Mouse (Mus musculus) MEL (cell line): Measurements from ENCODE around the gene Slu7. TPM values are rescaled to one million over a fixed set of nuclear protein-coding genes. Genes with fewer than 3 reads are reported as not detected.

ENCODE experiments used
- DNase-seq: peaks from one replicate; pipeline ENCODE4 v3.0.0; 2011; ENCODE audit warnings: low read depth, low spot score
- H3K27ac ChIP-seq: 2 replicates; pipeline ENCODE4 v1.5.1; 2012; ENCODE audit warnings: low read depth, mild to moderate bottlenecking, control low read depth, low read length, moderate library complexity; ENCODE audit not compliant: control insufficient read depth
- H3K27me3 ChIP-seq, 2 experiments: fragments of 150-350 bp in 1 of 2; sonication (generic) in 1 of 2; 2 replicates each; pipeline ENCODE4 v1.6.1; 2012; ENCODE audit warnings: low read length in 2 of 2, mild to moderate bottlenecking in 2 of 2, improper control_type of control experiment in 1 of 2, moderate library complexity in 1 of 2; ENCODE audit not compliant: insufficient read depth in 2 of 2, control insufficient read depth in 1 of 2
- H3K36me3 ChIP-seq, 2 experiments: 2 replicates each; pipeline ENCODE4 v1.6.1; 2012 to 2014; ENCODE audit warnings: low read length in 2 of 2, improper control_type of control experiment in 1 of 2, inconsistent platforms in 1 of 2, mild to moderate bottlenecking in 1 of 2; ENCODE audit not compliant: insufficient read depth in 2 of 2, control insufficient read depth in 1 of 2
- H3K4me1 ChIP-seq, 2 experiments: fragments of 150-350 bp in 1 of 2; sonication (generic) in 1 of 2; 2 replicates each; pipeline ENCODE4 v1.6.1; 2012; ENCODE audit warnings: low read length in 2 of 2, improper control_type of control experiment in 1 of 2, mild to moderate bottlenecking in 1 of 2; ENCODE audit not compliant: insufficient read depth in 2 of 2, control insufficient read depth in 1 of 2
- H3K4me3 ChIP-seq, 2 experiments: fragments of 150-350 bp in 1 of 2; sonication (generic) in 1 of 2; 2 replicates each; pipeline ENCODE4 v1.5.1; 2012; ENCODE audit warnings: low read depth in 2 of 2, low read length in 2 of 2, mild to moderate bottlenecking in 2 of 2, moderate library complexity in 2 of 2, control low read depth in 1 of 2, improper control_type of control experiment in 1 of 2; ENCODE audit not compliant: control insufficient read depth in 1 of 2, insufficient read depth in 1 of 2
- H3K79me2 ChIP-seq: 2 replicates; pipeline ENCODE4 v1.6.1; 2012; ENCODE audit warnings: mild to moderate bottlenecking, low read length, moderate library complexity; ENCODE audit not compliant: control insufficient read depth, poor library complexity, insufficient read depth
- H3K9ac ChIP-seq: 2 replicates; pipeline ENCODE4 v1.6.1; 2012; ENCODE audit warnings: low read depth, mild to moderate bottlenecking, control low read depth, low read length, moderate library complexity; ENCODE audit not compliant: control insufficient read depth, poor library complexity, severe bottlenecking
- H3K9me3 ChIP-seq: fragments of 150-350 bp; sonication (generic); replicated peaks from 2 replicates; pipeline ENCODE4 v1.6.1; 2012; ENCODE audit warnings: mild to moderate bottlenecking, low read length, improper control_type of control experiment, moderate library complexity; ENCODE audit not compliant: insufficient read depth
- BHLHE40 ChIP-seq: IDR thresholded peaks from 2 replicates; pipeline ENCODE4 v1.6.1; 2012; ENCODE audit warnings: low read depth, mild to moderate bottlenecking, inconsistent platforms, low read length, improper control_type of control experiment, borderline replicate concordance
- CTCF ChIP-seq, 3 experiments: IDR thresholded peaks in 2 of 3; conservative IDR thresholded peaks in 1 of 3; 2 replicates each; pipeline ENCODE4 v1.5.1; 2011 to 2012; ENCODE audit warnings: low read length in 3 of 3, low read depth in 2 of 3, mild to moderate bottlenecking in 2 of 3, improper control_type of control experiment in 1 of 3, inconsistent platforms in 1 of 3, mixed read lengths in 1 of 3, moderate library complexity in 1 of 3; ENCODE audit not compliant: control insufficient read depth in 1 of 3, insufficient read depth in 1 of 3, poor library complexity in 1 of 3, severe bottlenecking in 1 of 3
- E2F4 ChIP-seq: IDR thresholded peaks from 2 replicates; pipeline ENCODE4 v1.6.1; 2011; ENCODE audit warnings: low read depth, low read length, improper control_type of control experiment, borderline replicate concordance
- NRF1 ChIP-seq: IDR thresholded peaks from 2 replicates; pipeline ENCODE4 v1.6.1; 2014; ENCODE audit warnings: low read depth, mild to moderate bottlenecking, inconsistent platforms, low read length, improper control_type of control experiment, moderate library complexity; ENCODE audit not compliant: poor library complexity, insufficient read depth, severe bottlenecking
- RAD21 ChIP-seq: IDR thresholded peaks from 2 replicates; pipeline ENCODE4 v1.6.1; 2011; ENCODE audit warnings: mild to moderate bottlenecking, low read depth, low read length, improper control_type of control experiment
- SIN3A ChIP-seq: IDR thresholded peaks from 2 replicates; pipeline ENCODE4 v1.6.1; 2012; ENCODE audit warnings: low read length, improper control_type of control experiment, inconsistent platforms
- SMC3 ChIP-seq: IDR thresholded peaks from 2 replicates; pipeline ENCODE4 v1.6.1; 2011; ENCODE audit warnings: low read depth, low read length, improper control_type of control experiment
- TAL1 ChIP-seq: IDR thresholded peaks from 2 replicates; pipeline ENCODE4 v1.6.1; 2012; ENCODE audit warnings: mild to moderate bottlenecking, inconsistent platforms, low read length, moderate library complexity, mixed read lengths
- TBP ChIP-seq: IDR thresholded peaks from 2 replicates; pipeline ENCODE4 v1.8.0; 2011; ENCODE audit warnings: low read depth, low read length, improper control_type of control experiment
- TCF12 ChIP-seq: IDR thresholded peaks from 2 replicates; pipeline ENCODE4 v1.6.1; 2014; ENCODE audit warnings: low read depth, mild to moderate bottlenecking, inconsistent platforms, low read length, improper control_type of control experiment, moderate library complexity
- USF1 ChIP-seq: IDR thresholded peaks from 2 replicates; pipeline ENCODE4 v1.6.1; 2014; ENCODE audit warnings: low read depth, mild to moderate bottlenecking, inconsistent platforms, low read length, improper control_type of control experiment, moderate library complexity
- ZC3H11A ChIP-seq: IDR thresholded peaks from 2 replicates; pipeline ENCODE4 v1.6.1; 2012; ENCODE audit warnings: low read depth, mild to moderate bottlenecking, inconsistent platforms, low read length, improper control_type of control experiment
- ZKSCAN1 ChIP-seq: IDR thresholded peaks from 2 replicates; pipeline ENCODE4 v1.6.1; 2012; ENCODE audit warnings: low read depth, mild to moderate bottlenecking, inconsistent platforms, low read length, improper control_type of control experiment, moderate library complexity
- polyA plus RNA-seq, 2 experiments: library from polyadenylated mRNA; stranded (reverse) in 1 of 2; unstranded in 1 of 2; fragments of >175 nt in 1 of 2; fragments of >200 nt in 1 of 2; gene quantifications; 2 replicates each; pipeline versions ENCODE4 v1.2.1 to v1.2.4; 2012; ENCODE audit warnings: low replicate concordance in 2 of 2, low read depth in 1 of 2; ENCODE audit not compliant: insufficient read length in 2 of 2, insufficient read depth in 1 of 2, missing spikeins in 1 of 2
- total RNA-seq: library from RNA; depleted of rRNA; stranded (reverse); fragments of 300-350 nt; gene quantifications from 2 replicates; pipeline ENCODE4 v1.2.3, GENCODE M21; 2012

Slu7 gene
- total and polyA plus RNA-seq, 3 experiments = 41.6 to 149 (median 46.0) TPM

DNA sequence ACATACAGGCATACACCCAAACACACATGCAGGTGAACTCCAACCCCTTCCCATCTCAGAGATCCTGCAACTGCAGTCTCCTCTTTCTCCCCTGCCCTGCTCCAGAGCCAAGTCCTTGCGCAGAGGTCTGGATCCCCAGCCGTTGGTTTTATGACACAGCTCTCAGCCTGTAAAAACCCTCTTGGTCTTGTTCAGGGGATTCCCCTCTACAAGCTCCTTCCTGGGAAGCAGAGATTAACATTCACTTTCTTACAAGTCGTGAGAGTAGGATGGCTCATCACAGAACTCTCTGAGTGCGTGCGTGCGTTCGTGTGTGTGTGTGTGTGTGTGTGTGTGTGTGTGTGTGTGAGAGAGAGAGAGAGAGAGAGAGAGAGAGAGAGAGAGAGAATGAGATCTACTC, 23.3 kb upstream of the Slu7 start:
- Histone ChIP-seq H3K9ac (no peak overlapping the region), H3K4me1 (no peaks in the 10 kb centered on the region; a peak in 1 of 4 replicates), H3K27me3 (peaks cover 0 to 3% of the 10 kb centered on the region in 2 experiments; a peak in 2 of 4 replicates), H3K9me3 (no peaks in the 10 kb centered on the region), H3K27ac (no peak overlapping the region), H3K79me2 (no peaks in the 10 kb centered on the region), H3K4me3 (no peak overlapping the region), H3K36me3 (no peaks in the 10 kb centered on the region)
- DNase-seq = no peak
- TF ChIP-seq TAL1 (no peak), SIN3A (no peak), CTCF (IDR thresholded peaks at IDR 0.05 in 2 of 3, conservative IDR thresholded peaks at IDR 0.05 in 1 of 3; ENCODE audit: control insufficient read depth in 1 of 3, insufficient read depth in 1 of 3, low read depth in 2 of 3, low read length in 3 of 3, poor library complexity in 1 of 3, severe bottlenecking in 1 of 3) (no peak), E2F4 (no peak), ZKSCAN1 (no peak), TCF12 (no peak), SMC3 (no peak), RAD21 (no peak), BHLHE40 (no peak)
- TF ChIP-seq, all 39 proteins: peak for 0

DNA sequence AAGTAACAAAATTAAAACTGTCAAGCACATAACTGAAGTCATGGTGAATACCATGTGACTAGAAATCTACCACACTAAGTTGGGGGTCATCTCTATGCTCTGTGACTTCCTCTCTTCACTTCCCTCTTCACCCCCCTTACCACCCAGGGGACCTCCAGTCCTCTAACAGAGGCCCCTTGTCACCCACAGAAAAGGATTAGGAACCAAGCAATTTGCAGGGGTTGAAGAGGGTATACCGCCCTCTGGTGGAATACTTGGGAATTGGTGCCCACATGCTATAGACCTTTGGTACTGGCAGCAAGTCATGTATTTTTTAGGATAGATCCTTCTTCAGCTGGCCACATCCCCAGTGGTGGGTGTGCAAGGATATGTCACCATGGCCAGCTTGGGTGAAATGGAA, 22.1 kb upstream of the Slu7 start:
- H3K9me3 ChIP-seq = no peaks in the 10 kb centered on the region
- no peak overlapping the region for H3K4me3 ChIP-seq
- TF ChIP-seq RAD21 (peak; percentile 65), SMC3 (peak; percentile 86), CTCF (IDR thresholded peaks at IDR 0.05 in 2 of 3, conservative IDR thresholded peaks at IDR 0.05 in 1 of 3; ENCODE audit: control insufficient read depth in 1 of 3, insufficient read depth in 1 of 3, low read depth in 2 of 3, low read length in 3 of 3, poor library complexity in 1 of 3, severe bottlenecking in 1 of 3) (peak; percentile 63 to 98 (median 88)), USF1 (no peak), ZC3H11A (peak; percentile 17; the same call in 1 of the 2 replicates)
- H3K27me3 ChIP-seq = peaks cover 0 to 3% of the 10 kb centered on the region in 2 experiments; a peak in 2 of 4 replicates
- DNase-seq = peak; percentile 89
- H3K4me1 ChIP-seq = no peaks in the 10 kb centered on the region; a peak in 1 of 4 replicates
- no peak overlapping the region for H3K9ac ChIP-seq
- H3K79me2 ChIP-seq = no peaks in the 10 kb centered on the region
- no peaks in the 10 kb centered on the region for H3K36me3 ChIP-seq
- H3K27ac ChIP-seq = no peak overlapping the region

DNA sequence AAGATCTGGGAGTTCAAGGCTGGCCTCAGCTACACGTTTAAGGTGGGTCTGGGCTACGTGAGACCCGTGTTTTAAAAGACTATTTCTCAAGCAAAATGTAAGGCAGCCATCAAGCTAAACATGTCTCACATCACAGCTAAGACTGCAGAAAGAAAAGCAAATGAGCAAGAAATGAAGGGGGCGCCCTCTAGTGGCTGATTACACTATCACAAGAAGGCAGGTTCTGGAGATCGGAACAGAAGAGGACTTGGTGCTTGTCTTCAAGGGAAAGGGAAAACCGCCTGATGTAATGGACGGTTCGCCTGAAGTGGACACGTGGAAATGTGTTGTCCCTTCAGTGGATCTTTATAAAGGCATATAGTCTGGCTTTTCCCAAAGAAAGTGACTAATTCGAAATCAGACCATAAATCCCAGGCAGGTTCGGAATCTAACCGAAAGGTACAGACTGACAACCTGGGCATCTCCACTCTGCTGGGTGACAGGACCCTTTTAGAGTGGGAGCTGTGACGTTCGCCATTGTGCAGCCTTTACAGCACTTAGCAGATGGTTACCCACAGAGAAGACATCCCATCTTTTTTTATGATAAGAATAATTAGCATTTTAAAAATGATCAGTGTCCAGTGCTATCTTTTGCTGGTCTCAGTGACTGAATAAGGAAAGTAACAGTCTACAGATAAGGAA, 20.6 kb upstream of the Slu7 start:
- no peaks in the 10 kb centered on the region for H3K79me2 ChIP-seq
- TF ChIP-seq RAD21 (peak; percentile 63), SMC3 (peak; percentile 63), CTCF (IDR thresholded peaks at IDR 0.05 in 2 of 3, conservative IDR thresholded peaks at IDR 0.05 in 1 of 3; ENCODE audit: control insufficient read depth in 1 of 3, insufficient read depth in 1 of 3, low read depth in 2 of 3, low read length in 3 of 3, poor library complexity in 1 of 3, severe bottlenecking in 1 of 3) (peak; percentile 56 to 89 (median 81)), NRF1 (no peak), TBP (0 out of 2 replicates have a peak, but pooled peaks have one; percentile 32)
- TF ChIP-seq, all 39 proteins: peak for 4
- peak; percentile 91 for DNase-seq
- Histone ChIP-seq H3K9me3 (no peaks in the 10 kb centered on the region), H3K4me3 (no peak overlapping the region), H3K36me3 (no peaks in the 10 kb centered on the region), H3K4me1 (no peaks in the 10 kb centered on the region; a peak in 1 of 4 replicates), H3K9ac (no peak overlapping the region), H3K27ac (no peak overlapping the region), H3K27me3 (no peaks in the 10 kb centered on the region)
